Mouse (Mus musculus): ENCODE data around the gene Zfp672. TPM values are rescaled to one million over a fixed set of nuclear protein-coding genes. Genes with fewer than 3 reads are reported as not detected.

Zfp672 gene
- polyA plus RNA-seq, 1 experiment = 54.5 TPM

DNA sequence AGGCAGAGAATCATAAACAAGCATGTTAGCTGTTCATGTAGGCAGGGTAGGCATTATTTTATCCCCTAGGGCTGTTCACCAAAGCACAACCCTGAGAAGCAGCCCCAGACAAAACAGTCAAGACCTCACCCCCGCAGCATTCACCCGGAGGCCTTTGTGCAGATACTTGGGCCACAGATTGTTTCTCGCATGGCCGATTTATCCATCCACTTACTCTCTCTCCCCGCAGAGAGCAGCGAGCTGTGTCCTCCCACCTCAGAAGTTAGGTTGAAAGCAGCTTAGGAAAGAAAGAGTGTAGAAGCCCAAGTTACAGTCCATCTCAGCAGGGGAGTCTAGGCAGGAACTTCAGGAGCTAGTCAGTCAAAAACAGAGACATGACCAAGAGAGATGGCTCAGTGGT lies 32.7 kb downstream of the Zfp672 start:
- 91% methylated on average over 6 of the region's 6 CpGs for WGBS
- DNase-seq = no peak
- peaks cover 4% of the 10 kb centered on the region for H3K4me1 ChIP-seq (replicated peaks; ENCODE audit: control insufficient read depth, insufficient read depth, low read length)
- no peak for TF ChIP-seq CTCF (IDR thresholded peaks at IDR 0.05; ENCODE audit: borderline replicate concordance, control insufficient read depth, extremely low read depth, insufficient read depth, low read length, poor library complexity)
- TF ChIP-seq POLR2A (IDR thresholded peaks at IDR 0.05; ENCODE audit: control insufficient read depth, extremely low read depth, insufficient read depth, low read length, poor library complexity) = no peak
- H3K4me3 ChIP-seq (ENCODE audit: control insufficient read depth, insufficient read depth, low read length) = no peak overlapping the region
- H3K36me3 ChIP-seq (ENCODE audit: control insufficient read depth, insufficient read depth, low read length) = no peaks in the 10 kb centered on the region
- no peak overlapping the region for H3K27ac ChIP-seq (ENCODE audit: control insufficient read depth, insufficient read depth, low read length)
- H3K27me3 ChIP-seq (ENCODE audit: control insufficient read depth, insufficient read depth, low read length) = no peaks in the 10 kb centered on the region

- Histone ChIP-seq H3K36me3 (ENCODE audit: control insufficient read depth, insufficient read depth, low read length) (no peaks in the 10 kb centered on the region), H3K27ac (ENCODE audit: control insufficient read depth, insufficient read depth, low read length) (no peak overlapping the region), H3K27me3 (ENCODE audit: control insufficient read depth, insufficient read depth, low read length) (no peaks in the 10 kb centered on the region; the same call in 1 of the 2 replicates), H3K4me1 (replicated peaks; ENCODE audit: control insufficient read depth, insufficient read depth, low read length) (peaks cover 10% of the 10 kb centered on the region; the same call in 1 of the 2 replicates), H3K4me3 (ENCODE audit: control insufficient read depth, insufficient read depth, low read length) (no peak overlapping the region)
- no peak for DNase-seq
- TF ChIP-seq POLR2A (IDR thresholded peaks at IDR 0.05; ENCODE audit: control insufficient read depth, extremely low read depth, insufficient read depth, low read length, poor library complexity) (no peak), CTCF (IDR thresholded peaks at IDR 0.05; ENCODE audit: borderline replicate concordance, control insufficient read depth, extremely low read depth, insufficient read depth, low read length, poor library complexity) (no peak)
- 70% methylated on average over 4 of the region's 4 CpGs for WGBS
These were observed 37.3 kb downstream of the Zfp672 start for GRCm38 (mm10) chr11:58292791-58293190.

- WGBS = 92% methylated on average over 4 of the region's 4 CpGs
- no peak for TF ChIP-seq POLR2A (IDR thresholded peaks at IDR 0.05; ENCODE audit: control insufficient read depth, extremely low read depth, insufficient read depth, low read length, poor library complexity)
- TF ChIP-seq CTCF (IDR thresholded peaks at IDR 0.05; ENCODE audit: borderline replicate concordance, control insufficient read depth, extremely low read depth, insufficient read depth, low read length, poor library complexity) = no peak
- H3K4me3 ChIP-seq (ENCODE audit: control insufficient read depth, insufficient read depth, low read length) = no peak overlapping the region
These were observed 39.3 kb downstream of the Zfp672 start for GRCm38 (mm10) chr11:58290812-58291211.

GRCm38 (mm10) chr11:58289992-58290682 lies 40.0 kb downstream of the Zfp672 start:
- no peak for DNase-seq
- H3K36me3 ChIP-seq (ENCODE audit: control insufficient read depth, insufficient read depth, low read length) = no peaks in the 10 kb centered on the region
- H3K27me3 ChIP-seq (ENCODE audit: control insufficient read depth, insufficient read depth, low read length) = no peaks in the 10 kb centered on the region; the same call in 1 of the 2 replicates
- H3K4me3 ChIP-seq (ENCODE audit: control insufficient read depth, insufficient read depth, low read length) = no peak overlapping the region
- 12% methylated on average over 9 of the region's 9 CpGs for WGBS
- H3K27ac ChIP-seq (ENCODE audit: control insufficient read depth, insufficient read depth, low read length) = no peak overlapping the region
- TF ChIP-seq POLR2A (IDR thresholded peaks at IDR 0.05; ENCODE audit: control insufficient read depth, extremely low read depth, insufficient read depth, low read length, poor library complexity) (no peak), CTCF (IDR thresholded peaks at IDR 0.05; ENCODE audit: borderline replicate concordance, control insufficient read depth, extremely low read depth, insufficient read depth, low read length, poor library complexity) (no peak)
- peaks cover 10% of the 10 kb centered on the region; the same call in 1 of the 2 replicates for H3K4me1 ChIP-seq (replicated peaks; ENCODE audit: control insufficient read depth, insufficient read depth, low read length)

More at GRCm38 (mm10) chr11:58290812-58291211, 39.3 kb downstream of the Zfp672 start:
- no peak for DNase-seq
- no peaks in the 10 kb centered on the region for H3K36me3 ChIP-seq (ENCODE audit: control insufficient read depth, insufficient read depth, low read length)
- no peaks in the 10 kb centered on the region; the same call in 1 of the 2 replicates for H3K27me3 ChIP-seq (ENCODE audit: control insufficient read depth, insufficient read depth, low read length)
- no peak overlapping the region for H3K27ac ChIP-seq (ENCODE audit: control insufficient read depth, insufficient read depth, low read length)
- peaks cover 10% of the 10 kb centered on the region; the same call in 1 of the 2 replicates for H3K4me1 ChIP-seq (replicated peaks; ENCODE audit: control insufficient read depth, insufficient read depth, low read length)

DNA sequence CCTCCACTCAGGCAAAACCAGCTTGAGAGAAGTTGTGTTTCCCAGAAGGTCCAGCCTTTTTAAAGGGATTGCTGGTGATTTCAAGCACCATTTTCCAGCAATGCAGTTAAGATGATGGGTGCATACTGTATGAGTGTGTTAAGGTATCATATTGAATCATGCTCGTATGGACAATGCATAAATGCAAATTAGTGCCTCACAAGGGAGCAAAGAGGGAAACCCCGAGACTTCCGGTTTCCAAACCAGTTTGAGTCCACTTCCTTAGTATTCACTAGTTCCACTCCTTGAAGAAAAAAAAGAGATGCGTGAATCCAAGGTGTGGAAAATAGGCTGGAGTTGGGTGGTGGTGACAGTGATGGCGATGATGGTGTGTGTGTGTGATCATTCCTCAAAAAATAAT lies 47.6 kb downstream of the Zfp672 start:
- H3K4me1 ChIP-seq (replicated peaks; ENCODE audit: control insufficient read depth, insufficient read depth, low read length) = no peaks in the 10 kb centered on the region
- H3K27me3 ChIP-seq (ENCODE audit: control insufficient read depth, insufficient read depth, low read length) = no peaks in the 10 kb centered on the region
- TF ChIP-seq CTCF (IDR thresholded peaks at IDR 0.05; ENCODE audit: borderline replicate concordance, control insufficient read depth, extremely low read depth, insufficient read depth, low read length, poor library complexity) (no peak), POLR2A (IDR thresholded peaks at IDR 0.05; ENCODE audit: control insufficient read depth, extremely low read depth, insufficient read depth, low read length, poor library complexity) (no peak)
- H3K4me3 ChIP-seq (ENCODE audit: control insufficient read depth, insufficient read depth, low read length) = no peak overlapping the region
- no peaks in the 10 kb centered on the region for H3K36me3 ChIP-seq (ENCODE audit: control insufficient read depth, insufficient read depth, low read length)
- WGBS = 71% methylated on average over 5 of the region's 5 CpGs
- no peak overlapping the region for H3K27ac ChIP-seq (ENCODE audit: control insufficient read depth, insufficient read depth, low read length)
- no peak for DNase-seq

- 47% methylated on average over 13 of the region's 13 CpGs for WGBS
- TF ChIP-seq POLR2A (IDR thresholded peaks at IDR 0.05; ENCODE audit: control insufficient read depth, extremely low read depth, insufficient read depth, low read length, poor library complexity) (no peak), CTCF (IDR thresholded peaks at IDR 0.05; ENCODE audit: borderline replicate concordance, control insufficient read depth, extremely low read depth, insufficient read depth, low read length, poor library complexity) (no peak)
- Histone ChIP-seq H3K36me3 (ENCODE audit: control insufficient read depth, insufficient read depth, low read length) (no peaks in the 10 kb centered on the region), H3K27ac (ENCODE audit: control insufficient read depth, insufficient read depth, low read length) (no peak overlapping the region), H3K4me1 (replicated peaks; ENCODE audit: control insufficient read depth, insufficient read depth, low read length) (no peaks in the 10 kb centered on the region), H3K4me3 (ENCODE audit: control insufficient read depth, insufficient read depth, low read length) (no peak overlapping the region), H3K27me3 (ENCODE audit: control insufficient read depth, insufficient read depth, low read length) (no peaks in the 10 kb centered on the region)
- DNase-seq = no peak
These were observed 48.1 kb downstream of the Zfp672 start for GRCm38 (mm10) chr11:58281970-58282496.
